Mouse (Mus musculus): ENCODE measurements around the gene Ankfn1. TPM values are rescaled to one million over a fixed set of nuclear protein-coding genes. Genes with fewer than 3 reads are reported as not detected.

The Ankfn1 gene
- polyA plus RNA-seq, 1 experiment: 0.18 TPM

DNA sequence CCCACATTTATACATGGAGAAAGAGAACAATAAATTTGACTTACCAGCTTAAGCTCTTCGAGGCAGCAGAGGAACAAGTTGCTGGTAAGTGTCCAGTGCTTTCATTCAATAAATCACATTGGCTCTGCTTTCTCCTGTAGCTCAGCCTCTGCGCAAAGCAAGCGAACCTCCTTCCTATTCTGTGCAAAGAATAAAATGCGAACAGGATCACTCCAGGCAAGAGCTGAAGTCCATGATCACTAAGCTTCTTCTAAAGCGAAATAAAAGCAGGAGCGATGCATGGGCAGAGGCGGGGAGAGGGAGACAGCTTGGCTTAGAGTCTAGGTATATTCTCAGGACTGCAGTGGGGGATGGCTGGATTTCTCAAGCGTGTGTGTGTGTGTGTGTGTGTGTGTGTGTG is 239.1 kb downstream of the Ankfn1 start:
- TF ChIP-seq MYOG (IDR thresholded peaks at IDR 0.05; ENCODE audit: control insufficient read depth in 1 of 3, insufficient read depth in 1 of 3, insufficient read length in 2 of 3, low read depth in 2 of 3) (no peak), TCF12 (IDR thresholded peaks at IDR 0.05; ENCODE audit: insufficient read depth, poor library complexity, severe bottlenecking) (no peak), CEBPB (IDR thresholded peaks at IDR 0.05; ENCODE audit: insufficient read depth, poor library complexity, severe bottlenecking) (no peak), TCF3 (IDR thresholded peaks at IDR 0.05; ENCODE audit: insufficient read length, low read depth) (no peak), USF1 (IDR thresholded peaks at IDR 0.05; ENCODE audit: low read depth) (no peak), MAX (IDR thresholded peaks at IDR 0.05; ENCODE audit: low read depth) (no peak), SRF (IDR thresholded peaks at IDR 0.05; ENCODE audit: control insufficient read depth, insufficient read length, low read depth) (no peak), E2F4 (IDR thresholded peaks at IDR 0.05; ENCODE audit: insufficient read depth) (no peak), MYOD1 (IDR thresholded peaks at IDR 0.05; ENCODE audit: control insufficient read depth in 1 of 3, insufficient read length in 2 of 3, low read depth in 2 of 3) (no peak)

GRCm38 (mm10) chr11:89527800-89528430 is 249.5 kb downstream of the Ankfn1 start:
- peak; percentile 75 for TF ChIP-seq USF1 (IDR thresholded peaks at IDR 0.05; ENCODE audit: low read depth)
- peak; percentile 44 for TF ChIP-seq TCF12 (IDR thresholded peaks at IDR 0.05; ENCODE audit: insufficient read depth, poor library complexity, severe bottlenecking)
- TF ChIP-seq MYOD1 (IDR thresholded peaks at IDR 0.05; ENCODE audit: control insufficient read depth in 1 of 3, insufficient read length in 2 of 3, low read depth in 2 of 3): peak; percentile 77 to 95 (median 88)
- no peak for TF ChIP-seq REST (IDR thresholded peaks at IDR 0.05; ENCODE audit: insufficient read depth, insufficient read length)
- TF ChIP-seq MYOG (IDR thresholded peaks at IDR 0.05; ENCODE audit: control insufficient read depth in 1 of 3, insufficient read depth in 1 of 3, insufficient read length in 2 of 3, low read depth in 2 of 3): peak in 1 of 3 experiments; percentile 22
- Histone ChIP-seq H3K4me2 (ENCODE audit: low read depth) (peak overlapping the region; percentile 46), H3K27me3 (ENCODE audit: control insufficient read depth, insufficient read depth, insufficient read length) (no peaks in the 10 kb centered on the region), H3K79me2 (ENCODE audit: control insufficient read depth, insufficient read depth) (no peaks in the 10 kb centered on the region), H3ac (ENCODE audit: control insufficient read depth, insufficient read length) (no peak overlapping the region), H3K36me3 (ENCODE audit: control insufficient read depth, insufficient read depth) (no peaks in the 10 kb centered on the region), H3K4me3 (no peak overlapping the region)

More for the DNA sequence above, 239.1 kb downstream of the Ankfn1 start:
- Histone ChIP-seq H3K4me3 (no peak overlapping the region), H3K36me3 (ENCODE audit: control insufficient read depth, insufficient read depth) (no peaks in the 10 kb centered on the region), H3K27me3 (ENCODE audit: control insufficient read depth, insufficient read depth, insufficient read length) (no peaks in the 10 kb centered on the region), H3K79me2 (ENCODE audit: control insufficient read depth, insufficient read depth) (no peaks in the 10 kb centered on the region), H3ac (ENCODE audit: control insufficient read depth, insufficient read length) (no peak overlapping the region), H3K4me2 (ENCODE audit: low read depth) (no peak overlapping the region)

- no peak overlapping the region for H3ac ChIP-seq (ENCODE audit: control insufficient read depth, insufficient read length)
- no peaks in the 10 kb centered on the region for H3K27me3 ChIP-seq (ENCODE audit: control insufficient read depth, insufficient read depth, insufficient read length)
- H3K79me2 ChIP-seq (ENCODE audit: control insufficient read depth, insufficient read depth): no peaks in the 10 kb centered on the region
- no peaks in the 10 kb centered on the region for H3K36me3 ChIP-seq (ENCODE audit: control insufficient read depth, insufficient read depth)
- H3K4me2 ChIP-seq (ENCODE audit: low read depth): no peak overlapping the region
- TF ChIP-seq MYOG (IDR thresholded peaks at IDR 0.05; ENCODE audit: control insufficient read depth in 1 of 3, insufficient read depth in 1 of 3, insufficient read length in 2 of 3, low read depth in 2 of 3) (no peak), REST (IDR thresholded peaks at IDR 0.05; ENCODE audit: insufficient read depth, insufficient read length) (no peak), POLR2AphosphoS2 (IDR thresholded peaks at IDR 0.05; ENCODE audit: insufficient read length, low read depth) (no peak), SRF (IDR thresholded peaks at IDR 0.05; ENCODE audit: control insufficient read depth, insufficient read length, low read depth) (no peak), USF1 (IDR thresholded peaks at IDR 0.05; ENCODE audit: low read depth) (no peak), POLR2A (IDR thresholded peaks at IDR 0.05; ENCODE audit: insufficient read length, low read depth) (no peak), TCF12 (IDR thresholded peaks at IDR 0.05; ENCODE audit: insufficient read depth, poor library complexity, severe bottlenecking) (no peak), E2F4 (IDR thresholded peaks at IDR 0.05; ENCODE audit: insufficient read depth) (no peak), CEBPB (IDR thresholded peaks at IDR 0.05; ENCODE audit: insufficient read depth, poor library complexity, severe bottlenecking) (no peak)
- no peak overlapping the region for H3K4me3 ChIP-seq
These were observed 262.0 kb downstream of the Ankfn1 start for GRCm38 (mm10) chr11:89515501-89515901.

GRCm38 (mm10) chr11:89508675-89509324 is 268.7 kb downstream of the Ankfn1 start:
- H3K27me3 ChIP-seq (ENCODE audit: control insufficient read depth, insufficient read depth, insufficient read length): no peaks in the 10 kb centered on the region
- no peak overlapping the region for H3K4me2 ChIP-seq (ENCODE audit: low read depth)
- no peaks in the 10 kb centered on the region for H3K36me3 ChIP-seq (ENCODE audit: control insufficient read depth, insufficient read depth)
- H3K79me2 ChIP-seq (ENCODE audit: control insufficient read depth, insufficient read depth): no peaks in the 10 kb centered on the region
- H3ac ChIP-seq (ENCODE audit: control insufficient read depth, insufficient read length): no peak overlapping the region
- TF ChIP-seq MYOG (IDR thresholded peaks at IDR 0.05; ENCODE audit: control insufficient read depth in 1 of 3, insufficient read depth in 1 of 3, insufficient read length in 2 of 3, low read depth in 2 of 3): no peak
- TF ChIP-seq POLR2A (IDR thresholded peaks at IDR 0.05; ENCODE audit: insufficient read length, low read depth): no peak
- no peak for TF ChIP-seq TCF3 (IDR thresholded peaks at IDR 0.05; ENCODE audit: insufficient read length, low read depth)
- no peak for TF ChIP-seq TCF12 (IDR thresholded peaks at IDR 0.05; ENCODE audit: insufficient read depth, poor library complexity, severe bottlenecking)
- TF ChIP-seq CEBPB (IDR thresholded peaks at IDR 0.05; ENCODE audit: insufficient read depth, poor library complexity, severe bottlenecking): no peak
- no peak for TF ChIP-seq REST (IDR thresholded peaks at IDR 0.05; ENCODE audit: insufficient read depth, insufficient read length)
- TF ChIP-seq SRF (IDR thresholded peaks at IDR 0.05; ENCODE audit: control insufficient read depth, insufficient read length, low read depth): no peak
- no peak for TF ChIP-seq MAX (IDR thresholded peaks at IDR 0.05; ENCODE audit: low read depth)
- no peak for TF ChIP-seq POLR2AphosphoS2 (IDR thresholded peaks at IDR 0.05; ENCODE audit: insufficient read length, low read depth)
- TF ChIP-seq MYOD1 (IDR thresholded peaks at IDR 0.05; ENCODE audit: control insufficient read depth in 1 of 3, insufficient read length in 2 of 3, low read depth in 2 of 3): no peak
- no peak for TF ChIP-seq USF1 (IDR thresholded peaks at IDR 0.05; ENCODE audit: low read depth)
- TF ChIP-seq E2F4 (IDR thresholded peaks at IDR 0.05; ENCODE audit: insufficient read depth): no peak
- H3K4me3 ChIP-seq: no peak overlapping the region
